Mouse (Mus musculus): Measurements from ENCODE around the gene Pitpna. TPM values are rescaled to one million over a fixed set of nuclear protein-coding genes. Genes with fewer than 3 reads are reported as not detected.
"Not testable (repeated sequence)": the region's sequence is repeated elsewhere in the genome, so short reads cannot be mapped to it uniquely, and the experiment has no call there.

Gene Pitpna
- polyA plus RNA-seq, 1 experiment from 2014 or later, result 94.2 TPM

DNA sequence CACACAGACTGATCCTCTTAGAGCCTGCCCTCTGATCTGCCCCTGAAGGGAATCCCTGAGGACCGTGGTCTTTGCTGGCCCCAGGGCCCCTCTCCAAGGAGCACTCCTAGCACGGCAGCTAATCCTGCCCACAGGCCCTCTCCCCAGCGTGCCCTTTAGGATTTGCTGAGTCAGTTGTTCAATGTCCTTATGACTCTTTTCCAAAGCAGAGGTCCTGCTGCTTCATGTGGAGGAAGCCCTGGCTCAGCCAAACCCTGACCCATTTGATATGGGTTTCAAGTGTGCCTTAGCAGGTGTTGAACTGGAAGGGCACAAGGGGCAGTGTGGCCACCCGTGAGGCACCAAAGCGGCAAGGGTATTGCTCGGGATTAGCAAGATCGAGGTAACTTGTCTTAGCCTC lies 7.9 kb downstream of the Pitpna start:
- H3K27me3 ChIP-seq (replicated peaks; ENCODE audit: control insufficient read depth, insufficient read depth, low read length), result no peaks in the 10 kb centered on the region
- no peaks in the 10 kb centered on the region for H3K4me1 ChIP-seq (ENCODE audit: control insufficient read depth, insufficient read depth, low read length)
- peaks cover 65% of the 10 kb centered on the region for H3K36me3 ChIP-seq (ENCODE audit: control insufficient read depth, insufficient read depth, low read length)
- H3K4me3 ChIP-seq (ENCODE audit: low read depth, low read length), result no peak overlapping the region
- no peak overlapping the region for H3K27ac ChIP-seq (ENCODE audit: low read depth, low read length)
- WGBS, result 58% methylated on average over 7 of the region's 7 CpGs
- no peak overlapping the region for H3K9ac ChIP-seq (ENCODE audit: low read length)
- H3K9me3 ChIP-seq (replicated peaks; ENCODE audit: control insufficient read depth, low read length), result no peaks in the 10 kb centered on the region
- DNase-seq (ENCODE audit: low spot score), result no peak
- no peak overlapping the region for H3K4me2 ChIP-seq (ENCODE audit: low read length)
- ATAC-seq, result no peak

GRCm38 (mm10) chr11:75596726-75597255 lies 8.9 kb downstream of the Pitpna start:
- Histone ChIP-seq H3K9me3 (replicated peaks; ENCODE audit: control insufficient read depth, low read length) (no peaks in the 10 kb centered on the region), H3K27me3 (replicated peaks; ENCODE audit: control insufficient read depth, insufficient read depth, low read length) (no peaks in the 10 kb centered on the region), H3K27ac (ENCODE audit: low read depth, low read length) (no peak overlapping the region), H3K36me3 (ENCODE audit: control insufficient read depth, insufficient read depth, low read length) (peaks cover 72% of the 10 kb centered on the region), H3K9ac (ENCODE audit: low read length) (no peak overlapping the region), H3K4me3 (ENCODE audit: low read depth, low read length) (no peak overlapping the region), H3K4me2 (ENCODE audit: low read length) (no peak overlapping the region), H3K4me1 (ENCODE audit: control insufficient read depth, insufficient read depth, low read length) (no peaks in the 10 kb centered on the region)
- WGBS, result 96% methylated on average over 3 of the region's 3 CpGs
- no peak for DNase-seq (ENCODE audit: low spot score)
- no peak for ATAC-seq

DNA sequence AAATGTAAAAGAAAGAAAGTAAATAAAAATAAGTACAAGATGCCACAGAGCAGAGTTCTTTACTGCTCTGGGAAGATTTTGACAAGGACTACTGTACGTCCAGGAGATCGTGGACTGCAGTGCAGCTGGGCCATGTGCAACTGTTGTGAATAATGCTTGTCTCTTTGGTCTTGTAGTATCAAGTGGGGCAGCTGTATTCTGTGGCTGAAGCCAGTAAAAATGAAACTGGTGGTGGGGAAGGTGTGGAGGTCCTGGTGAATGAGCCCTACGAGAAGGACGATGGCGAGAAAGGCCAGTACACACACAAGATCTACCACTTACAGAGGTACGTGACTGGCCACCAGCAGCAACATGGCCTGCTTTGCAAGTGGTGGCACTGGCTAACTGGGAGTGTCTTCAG lies 10.1 kb downstream of the Pitpna start:
- WGBS, result 93% methylated on average over 6 of the region's 6 CpGs
- no peak overlapping the region for H3K27ac ChIP-seq (ENCODE audit: low read depth, low read length)
- H3K4me1 ChIP-seq (ENCODE audit: control insufficient read depth, insufficient read depth, low read length), result no peaks in the 10 kb centered on the region
- ATAC-seq (no peak), DNase-seq (ENCODE audit: low spot score) (no peak)
- H3K4me3 ChIP-seq (ENCODE audit: low read depth, low read length), result no peak overlapping the region
- no peak overlapping the region for H3K4me2 ChIP-seq (ENCODE audit: low read length)
- H3K36me3 ChIP-seq (ENCODE audit: control insufficient read depth, insufficient read depth, low read length), result peaks cover 74% of the 10 kb centered on the region
- no peak overlapping the region for H3K9ac ChIP-seq (ENCODE audit: low read length)
- no peaks in the 10 kb centered on the region for H3K27me3 ChIP-seq (replicated peaks; ENCODE audit: control insufficient read depth, insufficient read depth, low read length)
- no peaks in the 10 kb centered on the region for H3K9me3 ChIP-seq (replicated peaks; ENCODE audit: control insufficient read depth, low read length)

GRCm38 (mm10) chr11:75599802-75600201 lies 11.9 kb downstream of the Pitpna start:
- H3K27ac ChIP-seq (ENCODE audit: low read depth, low read length); H3K4me2 ChIP-seq (ENCODE audit: low read length); H3K9me3 ChIP-seq (replicated peaks; ENCODE audit: control insufficient read depth, low read length); DNase-seq (ENCODE audit: low spot score); ATAC-seq; H3K4me1 ChIP-seq (ENCODE audit: control insufficient read depth, insufficient read depth, low read length); H3K4me3 ChIP-seq (ENCODE audit: low read depth, low read length); H3K9ac ChIP-seq (ENCODE audit: low read length); H3K27me3 ChIP-seq (replicated peaks; ENCODE audit: control insufficient read depth, insufficient read depth, low read length): not testable (repeated sequence)
- WGBS, result 93% methylated on average over 15 of the region's 17 CpGs
- peaks cover 84% of the 10 kb centered on the region for H3K36me3 ChIP-seq (ENCODE audit: control insufficient read depth, insufficient read depth, low read length)

DNA sequence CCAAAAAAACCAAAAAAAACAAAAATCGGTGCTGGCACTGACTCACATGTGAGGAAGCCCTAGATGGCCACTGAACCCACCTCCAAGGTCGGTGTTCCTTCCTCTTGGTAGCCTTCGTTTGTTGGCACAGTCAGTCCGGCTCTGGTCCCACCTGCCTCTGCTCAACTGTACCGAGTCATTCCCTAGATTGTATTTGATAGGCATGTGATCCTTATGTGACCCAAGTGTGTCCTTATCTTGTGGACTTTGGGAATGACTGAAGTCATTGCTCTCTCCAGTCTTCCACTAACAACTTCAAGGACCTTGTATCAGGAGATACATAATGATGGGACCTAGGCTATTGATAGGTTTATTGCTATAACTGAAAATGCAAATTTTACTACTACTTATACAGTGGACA lies 16.9 kb downstream of the Pitpna start:
- H3K4me2 ChIP-seq (ENCODE audit: low read length), result no peak overlapping the region
- H3K27ac ChIP-seq (ENCODE audit: low read depth, low read length), result no peak overlapping the region
- 92% methylated on average over 5 of the region's 5 CpGs for WGBS
- DNase-seq (ENCODE audit: low spot score) (no peak), ATAC-seq (no peak)
- H3K4me1 ChIP-seq (ENCODE audit: control insufficient read depth, insufficient read depth, low read length), result no peaks in the 10 kb centered on the region
- H3K27me3 ChIP-seq (replicated peaks; ENCODE audit: control insufficient read depth, insufficient read depth, low read length), result no peaks in the 10 kb centered on the region
- no peak overlapping the region for H3K9ac ChIP-seq (ENCODE audit: low read length)
- H3K4me3 ChIP-seq (ENCODE audit: low read depth, low read length), result no peak overlapping the region
- peaks cover 83% of the 10 kb centered on the region for H3K36me3 ChIP-seq (ENCODE audit: control insufficient read depth, insufficient read depth, low read length)
- no peaks in the 10 kb centered on the region for H3K9me3 ChIP-seq (replicated peaks; ENCODE audit: control insufficient read depth, low read length)

GRCm38 (mm10) chr11:75605318-75605717 lies 17.4 kb downstream of the Pitpna start:
- WGBS, result 76% methylated on average over 1 of the region's 1 CpGs

GRCm38 (mm10) chr11:75608776-75609175 lies 20.9 kb downstream of the Pitpna start:
- ATAC-seq (no peak), DNase-seq (ENCODE audit: low spot score) (no peak)
- 89% methylated on average over 5 of the region's 5 CpGs for WGBS
- H3K4me2 ChIP-seq (ENCODE audit: low read length), result no peak overlapping the region
- H3K9me3 ChIP-seq (replicated peaks; ENCODE audit: control insufficient read depth, low read length), result no peaks in the 10 kb centered on the region
- no peak overlapping the region for H3K9ac ChIP-seq (ENCODE audit: low read length)
- no peak overlapping the region for H3K27ac ChIP-seq (ENCODE audit: low read depth, low read length)
- no peak overlapping the region for H3K4me3 ChIP-seq (ENCODE audit: low read depth, low read length)
- H3K36me3 ChIP-seq (ENCODE audit: control insufficient read depth, insufficient read depth, low read length), result peaks cover 80% of the 10 kb centered on the region
- H3K27me3 ChIP-seq (replicated peaks; ENCODE audit: control insufficient read depth, insufficient read depth, low read length), result no peaks in the 10 kb centered on the region
- no peaks in the 10 kb centered on the region for H3K4me1 ChIP-seq (ENCODE audit: control insufficient read depth, insufficient read depth, low read length)

More at GRCm38 (mm10) chr11:75605318-75605717, 17.4 kb downstream of the Pitpna start:
- no peak overlapping the region for H3K9ac ChIP-seq (ENCODE audit: low read length)
- H3K4me3 ChIP-seq (ENCODE audit: low read depth, low read length), result no peak overlapping the region
- H3K36me3 ChIP-seq (ENCODE audit: control insufficient read depth, insufficient read depth, low read length), result peaks cover 83% of the 10 kb centered on the region
- H3K27ac ChIP-seq (ENCODE audit: low read depth, low read length), result no peak overlapping the region
- no peaks in the 10 kb centered on the region for H3K27me3 ChIP-seq (replicated peaks; ENCODE audit: control insufficient read depth, insufficient read depth, low read length)
- DNase-seq (ENCODE audit: low spot score) (no peak), ATAC-seq (no peak)
- no peaks in the 10 kb centered on the region for H3K9me3 ChIP-seq (replicated peaks; ENCODE audit: control insufficient read depth, low read length)
- H3K4me2 ChIP-seq (ENCODE audit: low read length), result no peak overlapping the region
- no peaks in the 10 kb centered on the region for H3K4me1 ChIP-seq (ENCODE audit: control insufficient read depth, insufficient read depth, low read length)

- Histone ChIP-seq H3K4me2 (ENCODE audit: low read length) (no peak overlapping the region), H3K27ac (ENCODE audit: low read depth, low read length) (no peak overlapping the region), H3K4me1 (ENCODE audit: control insufficient read depth, insufficient read depth, low read length) (no peaks in the 10 kb centered on the region), H3K27me3 (replicated peaks; ENCODE audit: control insufficient read depth, insufficient read depth, low read length) (no peaks in the 10 kb centered on the region), H3K4me3 (ENCODE audit: low read depth, low read length) (no peak overlapping the region), H3K9ac (ENCODE audit: low read length) (no peak overlapping the region), H3K36me3 (ENCODE audit: control insufficient read depth, insufficient read depth, low read length) (peaks cover 69% of the 10 kb centered on the region), H3K9me3 (replicated peaks; ENCODE audit: control insufficient read depth, low read length) (no peaks in the 10 kb centered on the region)
- ATAC-seq (no peak), DNase-seq (ENCODE audit: low spot score) (no peak)
- 78% methylated on average over 2 of the region's 2 CpGs for WGBS
Observed at GRCm38 (mm10) chr11:75610021-75610420, 22.1 kb downstream of the Pitpna start.

- no peak overlapping the region for H3K4me2 ChIP-seq (ENCODE audit: low read length)
- no peak overlapping the region for H3K4me3 ChIP-seq (ENCODE audit: low read depth, low read length)
- 100% methylated on average over 1 of the region's 1 CpGs for WGBS
- H3K9me3 ChIP-seq (replicated peaks; ENCODE audit: control insufficient read depth, low read length), result no peaks in the 10 kb centered on the region
- DNase-seq (ENCODE audit: low spot score), result no peak
- peaks cover 58% of the 10 kb centered on the region for H3K36me3 ChIP-seq (ENCODE audit: control insufficient read depth, insufficient read depth, low read length)
- H3K4me1 ChIP-seq (ENCODE audit: control insufficient read depth, insufficient read depth, low read length), result no peaks in the 10 kb centered on the region
- ATAC-seq, result no peak
- no peak overlapping the region for H3K9ac ChIP-seq (ENCODE audit: low read length)
- H3K27me3 ChIP-seq (replicated peaks; ENCODE audit: control insufficient read depth, insufficient read depth, low read length), result no peaks in the 10 kb centered on the region
- H3K27ac ChIP-seq (ENCODE audit: low read depth, low read length), result no peak overlapping the region
Observed at GRCm38 (mm10) chr11:75614769-75615168, 26.9 kb downstream of the Pitpna start.

Measured in forebrain, embryonic 14.5 days (tissue).